Mouse (Mus musculus) CH12.LX (cell line): ENCODE data around the gene Hoxd13. TPM values are rescaled to one million over a fixed set of nuclear protein-coding genes. Genes with fewer than 3 reads are reported as not detected.

Experiments
- DNase-seq: peaks from one replicate; pipeline ENCODE4 v3.0.0-alpha.2; 2013; ENCODE audit errors: extremely low read depth
- H3K27ac ChIP-seq: 2 replicates; pipeline ENCODE4 v1.5.1; 2012; ENCODE audit warnings: low read depth, mild to moderate bottlenecking, control low read depth, moderate library complexity; ENCODE audit not compliant: insufficient read depth
- H3K27me3 ChIP-seq: replicated peaks from 2 replicates; pipeline ENCODE3; 2012; ENCODE audit warnings: inconsistent platforms
- H3K36me3 ChIP-seq, 2 experiments: replicated peaks in 1 of 2; 2 replicates each; pipeline versions ENCODE3 to v1.6.1; 2012; ENCODE audit warnings: inconsistent platforms in 1 of 2, low read length in 1 of 2, mild to moderate bottlenecking in 1 of 2, mixed read lengths in 1 of 2, moderate library complexity in 1 of 2; ENCODE audit not compliant: control insufficient read depth in 1 of 2, insufficient read depth in 1 of 2
- H3K4me1 ChIP-seq, 2 experiments: 2 replicates each; pipeline ENCODE4 v1.6.1; 2012; ENCODE audit warnings: inconsistent platforms in 1 of 2, moderate library complexity in 1 of 2; ENCODE audit not compliant: insufficient read depth in 2 of 2, control insufficient read depth in 1 of 2
- H3K4me2 ChIP-seq: 2 replicates; pipeline ENCODE4 v1.6.1; 2012; ENCODE audit warnings: low read depth, mild to moderate bottlenecking, control low read depth; ENCODE audit not compliant: poor library complexity, insufficient read depth, severe bottlenecking
- H3K4me3 ChIP-seq, 3 experiments: fragments of 150-350 bp in 1 of 3; sonication (generic) in 1 of 3; replicated peaks in 1 of 3; 2 replicates each; pipeline versions ENCODE3 to v1.5.1; 2011 to 2012; ENCODE audit warnings: low read depth in 2 of 3, low read length in 2 of 3, mild to moderate bottlenecking in 2 of 3, moderate library complexity in 2 of 3, control low read depth in 1 of 3, improper control_type of control experiment in 1 of 3, inconsistent platforms in 1 of 3, mixed read lengths in 1 of 3; ENCODE audit not compliant: poor library complexity in 1 of 3
- H3K79me2 ChIP-seq: replicated peaks from 2 replicates; pipeline ENCODE4 v1.6.1; 2012; ENCODE audit warnings: mild to moderate bottlenecking, moderate library complexity; ENCODE audit not compliant: control insufficient read depth, poor library complexity, insufficient read depth, severe bottlenecking; ENCODE audit errors: extremely low read depth
- H3K9ac ChIP-seq: 2 replicates; pipeline ENCODE4 v1.6.1; 2012; ENCODE audit warnings: low read depth, mild to moderate bottlenecking, control low read depth, moderate library complexity; ENCODE audit not compliant: insufficient read depth
- H3K9me3 ChIP-seq: replicated peaks from 2 replicates; pipeline ENCODE3; 2012; ENCODE audit warnings: low read length, inconsistent platforms, mixed read lengths
- CHD1 ChIP-seq: IDR thresholded peaks from 2 replicates; pipeline ENCODE4 v1.6.1; 2012; ENCODE audit warnings: low read depth, low read length, improper control_type of control experiment, inconsistent platforms
- E2F4 ChIP-seq: IDR thresholded peaks from 2 replicates; pipeline ENCODE4 v1.6.1; 2011; ENCODE audit warnings: low read depth, low read length, improper control_type of control experiment; ENCODE audit not compliant: insufficient replicate concordance
- ELF1 ChIP-seq: IDR thresholded peaks from 2 replicates; pipeline ENCODE4 v1.6.1; 2014; ENCODE audit warnings: low read depth, mild to moderate bottlenecking, inconsistent platforms, low read length, improper control_type of control experiment
- EP300 ChIP-seq: IDR thresholded peaks from 2 replicates; pipeline ENCODE4 v1.6.1; 2011; ENCODE audit warnings: low read length, improper control_type of control experiment
- GABPA ChIP-seq: IDR thresholded peaks from 2 replicates; pipeline ENCODE4 v1.6.1; 2012; ENCODE audit warnings: low read depth, low read length, improper control_type of control experiment, inconsistent platforms; ENCODE audit not compliant: insufficient replicate concordance
- HCFC1 ChIP-seq: IDR thresholded peaks from 2 replicates; pipeline ENCODE4 v1.6.1; 2012; ENCODE audit warnings: low read depth, mild to moderate bottlenecking, inconsistent platforms, low read length, improper control_type of control experiment
- JUN ChIP-seq: IDR thresholded peaks from 2 replicates; pipeline ENCODE4 v1.6.1; 2011; ENCODE audit warnings: low read depth, mild to moderate bottlenecking, low read length, improper control_type of control experiment, moderate library complexity; ENCODE audit not compliant: insufficient read depth
- MAFK ChIP-seq: IDR thresholded peaks from 2 replicates; pipeline ENCODE4 v1.6.1; 2011; ENCODE audit warnings: low read length, improper control_type of control experiment; ENCODE audit not compliant: insufficient replicate concordance
- MAZ ChIP-seq: IDR thresholded peaks from 2 replicates; pipeline ENCODE4 v1.6.1; 2012; ENCODE audit warnings: low read depth, mild to moderate bottlenecking, inconsistent platforms, low read length, improper control_type of control experiment, moderate library complexity
- MXI1 ChIP-seq: IDR thresholded peaks from 2 replicates; pipeline ENCODE4 v1.6.1; 2011; ENCODE audit warnings: mild to moderate bottlenecking, low read depth, low read length, improper control_type of control experiment
- NRF1 ChIP-seq: IDR thresholded peaks from 2 replicates; pipeline ENCODE4 v1.6.1; 2014; ENCODE audit warnings: low read depth, mild to moderate bottlenecking, inconsistent platforms, low read length, improper control_type of control experiment, moderate library complexity
- PAX5 ChIP-seq: IDR thresholded peaks from 2 replicates; pipeline ENCODE4 v1.6.1; 2012; ENCODE audit warnings: low read length, inconsistent platforms, mixed read lengths
- POLR2A ChIP-seq: IDR thresholded peaks from 2 replicates; pipeline ENCODE4 v1.6.1; 2011; ENCODE audit warnings: low read depth, mild to moderate bottlenecking, improper control_type of control experiment, low read length
- SIN3A ChIP-seq: IDR thresholded peaks from 2 replicates; pipeline ENCODE4 v1.6.1; 2012; ENCODE audit warnings: low read length, improper control_type of control experiment, inconsistent platforms
- TBP ChIP-seq: conservative IDR thresholded peaks from 2 replicates; pipeline ENCODE4 v1.6.1; 2011; ENCODE audit warnings: low read depth, low read length, improper control_type of control experiment
- TCF12 ChIP-seq: IDR thresholded peaks from 2 replicates; pipeline ENCODE4 v1.6.1; 2014; ENCODE audit warnings: low read depth, mild to moderate bottlenecking, inconsistent platforms, low read length, improper control_type of control experiment
- dilution Hi-C: fragments of 300-500 bp; cut with MboI; formaldehyde crosslinking; loops from 2 replicates; pipeline ENCODE4 v1.14.3; 2020; ENCODE audit warnings: low sequenced_read_pairs; ENCODE audit not compliant: extremely low pct_unique_long_range_greater_than_20kb, extremely low pct_ligation_motif_present
- in situ Hi-C: fragments of 300-500 bp; cut with MboI; formaldehyde crosslinking; loops from 3 replicates; pipeline ENCODE4 v1.14.3; 2019; ENCODE audit warnings: low sequenced_read_pairs, low pct_ligation_motif_present, low pct_unique_long_range_greater_than_20kb, mixed read lengths
- polyA plus RNA-seq: library from polyadenylated mRNA; unstranded; fragments of >175 nt; gene quantifications from 2 replicates; pipeline ENCODE4 v1.2.1, GENCODE M21; 2012; ENCODE audit warnings: low read depth; ENCODE audit not compliant: insufficient read length
- total RNA-seq, 2 experiments: library from RNA; depleted of rRNA; stranded (reverse); fragments of 300-350 nt in 1 of 2; fragments of >200 nt in 1 of 2; gene quantifications; 2 replicates each; pipeline ENCODE4 v1.2.3; 2012 to 2014

The Hoxd13 gene
- total and polyA plus RNA-seq, 3 experiments, result not detected

DNA sequence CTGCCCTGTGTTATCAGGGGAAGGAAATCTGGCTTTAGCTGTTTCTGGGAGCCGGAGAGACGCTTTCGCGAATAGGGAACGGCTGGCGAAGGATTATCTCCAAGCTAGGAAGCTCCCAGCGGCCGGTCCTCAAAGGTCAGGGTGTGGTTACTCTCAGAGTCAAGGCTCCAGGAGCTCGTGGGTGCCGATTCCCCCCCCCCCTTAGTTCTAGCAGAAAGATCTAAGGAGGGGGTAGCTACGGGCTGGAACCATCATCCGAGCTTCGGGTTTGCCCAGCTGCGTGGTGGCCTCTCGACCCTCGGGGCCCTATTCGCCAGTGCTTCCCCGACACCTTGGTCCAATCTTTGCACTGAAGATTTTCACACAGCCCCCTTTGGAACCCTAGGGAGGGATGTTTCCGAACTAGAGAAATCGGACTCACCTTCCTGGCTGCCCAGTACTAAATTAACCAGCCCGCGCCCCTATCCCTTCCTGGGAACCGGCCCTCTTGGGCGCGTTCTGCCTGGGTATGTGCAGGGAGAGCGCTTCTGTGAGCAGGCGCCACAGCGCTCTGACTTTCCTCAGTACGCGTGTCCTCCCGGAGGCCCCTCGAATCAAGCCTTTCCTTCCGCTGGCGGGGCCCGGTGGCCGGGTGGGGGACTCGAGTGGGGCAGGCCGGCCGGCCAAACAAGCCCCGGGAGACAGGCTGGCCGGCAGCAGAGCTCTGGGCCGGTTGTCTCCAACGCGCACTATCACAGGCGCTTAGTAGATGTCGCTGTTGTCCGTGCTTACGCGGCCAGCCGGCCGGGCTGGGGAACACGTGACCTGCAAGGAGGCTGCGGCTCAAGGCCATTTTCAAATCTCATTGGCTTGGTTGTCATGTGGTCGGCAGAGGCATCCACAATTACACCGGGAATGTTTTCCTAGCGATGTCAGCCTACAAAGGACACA is 23.2 kb downstream of the Hoxd13 start, which contains the start of gene Hoxd10:
Gene Hoxd10, plus strand, starts transcription at position 903 of the 930 bp plus-strand sequence.
- Histone ChIP-seq H3K4me2 (no peak within 1 kb of the TSS), H3K27me3 (no peaks in the 10 kb centered on the region), H3K36me3 (no peaks in the 10 kb centered on the region), H3K27ac (no peak within 1 kb of the TSS), H3K79me2 (no peaks in the 10 kb centered on the region), H3K4me1 (no peaks in the 10 kb centered on the region), H3K9ac (no peak within 1 kb of the TSS), H3K9me3 (peaks cover 15% of the 10 kb centered on the region), H3K4me3 (no peak within 1 kb of the TSS)
- TF ChIP-seq POLR2A (no peak), MAFK (no peak), ELF1 (no peak), E2F4 (no peak), NRF1 (no peak), GABPA (no peak), PAX5 (no peak), SIN3A (no peak), HCFC1 (no peak)
- in situ Hi-C loops (loop anchor here (10.0 to 25.0 kb wide), 2 partner anchors 454 to 621 kb away; no protein-coding TSS in a partner anchor), dilution Hi-C loops (no loop called here)
- DNase-seq, result no peak

DNA sequence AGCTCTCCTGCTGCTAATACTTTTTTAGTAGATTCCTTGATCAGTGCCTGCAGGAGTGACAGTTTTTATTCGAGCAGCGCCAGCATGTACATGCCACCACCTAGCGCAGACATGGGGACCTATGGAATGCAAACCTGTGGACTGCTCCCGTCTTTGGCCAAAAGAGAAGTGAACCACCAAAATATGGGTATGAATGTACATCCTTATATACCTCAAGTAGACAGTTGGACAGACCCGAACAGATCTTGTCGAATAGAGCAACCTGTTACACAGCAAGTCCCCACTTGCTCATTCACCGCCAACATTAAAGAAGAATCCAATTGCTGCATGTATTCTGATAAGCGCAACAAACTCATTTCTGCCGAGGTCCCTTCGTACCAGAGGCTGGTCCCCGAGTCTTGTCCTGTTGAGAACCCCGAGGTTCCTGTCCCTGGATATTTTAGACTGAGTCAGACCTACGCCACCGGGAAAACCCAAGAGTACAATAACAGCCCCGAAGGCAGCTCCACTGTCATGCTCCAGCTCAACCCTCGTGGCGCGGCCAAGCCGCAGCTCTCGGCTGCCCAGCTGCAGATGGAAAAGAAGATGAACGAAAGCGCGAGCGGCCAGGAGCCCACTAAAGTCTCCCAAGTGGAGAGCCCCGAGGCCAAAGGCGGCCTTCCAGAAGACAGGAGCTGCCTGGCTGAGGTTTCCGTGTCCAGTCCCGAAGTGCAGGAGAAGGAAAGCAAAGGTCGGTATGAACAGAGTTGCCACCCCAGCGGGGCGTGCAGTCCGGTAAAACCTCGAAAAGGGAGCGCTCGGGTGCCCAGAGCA is 24.1 kb downstream of the Hoxd13 start:
- no peaks in the 10 kb centered on the region for H3K4me1 ChIP-seq
- no peak overlapping the region for H3K4me3 ChIP-seq
- no peak overlapping the region for H3K9ac ChIP-seq
- dilution Hi-C loops (no loop called here), in situ Hi-C loops (loop anchor here (10.0 to 25.0 kb wide), 2 partner anchors 453 to 620 kb away; no protein-coding TSS in a partner anchor)
- peaks cover 15% of the 10 kb centered on the region for H3K9me3 ChIP-seq
- TF ChIP-seq SIN3A (no peak), TCF12 (no peak), EP300 (no peak), TBP (no peak), CHD1 (no peak), MAZ (no peak), MXI1 (no peak), JUN (no peak), E2F4 (no peak)
- DNase-seq, result no peak
- no peak overlapping the region for H3K27ac ChIP-seq
- no peaks in the 10 kb centered on the region for H3K79me2 ChIP-seq
- no peak overlapping the region for H3K4me2 ChIP-seq
- H3K27me3 ChIP-seq, result no peaks in the 10 kb centered on the region
- H3K36me3 ChIP-seq, result no peaks in the 10 kb centered on the region
